Mouse (Mus musculus) bone marrow, adult 2 months (tissue): Measurements from ENCODE around the gene Cbl.

Experiments
- CTCF ChIP-seq: fragments of 200-500 bp; IDR thresholded peaks from 2 replicates; pipeline ENCODE4 v1.5.1; 2011; ENCODE audit warnings: low read length, control low read depth; ENCODE audit not compliant: control insufficient read depth, insufficient read depth
- POLR2A ChIP-seq: fragments of 200-500 bp; IDR thresholded peaks from 2 replicates; pipeline ENCODE4 v1.6.1; 2011; ENCODE audit warnings: low read depth, mild to moderate bottlenecking, control low read depth, low read length, borderline replicate concordance; ENCODE audit not compliant: control insufficient read depth

- TF ChIP-seq POLR2A (no peak), CTCF (peak; percentile 43)
Observed at GRCm38 (mm10) chr9:44178389-44178788, 55.5 kb downstream of the Cbl start.
